Mouse (Mus musculus) cerebellum, postnatal 4 days (tissue): ENCODE results near the gene Qsox2.

ENCODE experiments used
- DNase-seq, 2 experiments: peaks; one replicate each; pipeline ENCODE4 v3.0.0; 2022; ENCODE audit warnings: low spot score in 2 of 2, mixed read lengths in 1 of 2

The Qsox2 gene

DNA sequence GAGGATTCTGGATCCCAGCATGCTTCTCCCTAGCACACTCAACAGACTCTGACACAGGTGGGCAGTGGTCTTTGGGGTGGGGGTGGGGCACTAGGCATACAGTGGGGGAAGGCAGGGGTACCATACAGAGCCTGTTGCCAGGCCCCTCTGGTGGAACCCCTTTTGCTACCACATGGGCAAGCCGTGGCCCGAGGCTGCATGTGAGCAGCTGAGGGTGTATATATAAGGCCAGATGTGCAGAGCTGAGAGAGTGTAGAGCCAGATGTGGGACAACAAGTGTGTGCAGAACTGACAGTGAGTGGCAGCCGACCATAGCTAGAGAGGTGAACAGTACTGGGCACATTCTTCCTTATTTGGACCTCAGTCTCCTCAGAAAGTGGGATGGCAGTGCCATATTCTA, 70.4 kb downstream of the Qsox2 start:
- no peak for DNase-seq
